Mouse (Mus musculus): ENCODE results near the gene Cadm1.

GRCm38 (mm10) chr9:47869661-47870060, 339.7 kb downstream of the Cadm1 start:
- no peak for TF ChIP-seq MAX (IDR thresholded peaks at IDR 0.05; ENCODE audit: low read depth)
- TF ChIP-seq POLR2A (IDR thresholded peaks at IDR 0.05; ENCODE audit: insufficient read length, low read depth) = no peak
- TF ChIP-seq TCF12 (IDR thresholded peaks at IDR 0.05; ENCODE audit: insufficient read depth, poor library complexity, severe bottlenecking) = no peak
- TF ChIP-seq POLR2AphosphoS2 (IDR thresholded peaks at IDR 0.05; ENCODE audit: insufficient read length, low read depth) = no peak
- no peak for TF ChIP-seq USF1 (IDR thresholded peaks at IDR 0.05; ENCODE audit: low read depth)
- no peak for TF ChIP-seq MYOD1 (IDR thresholded peaks at IDR 0.05; ENCODE audit: control insufficient read depth in 1 of 3, insufficient read length in 2 of 3, low read depth in 2 of 3)
- TF ChIP-seq TCF3 (IDR thresholded peaks at IDR 0.05; ENCODE audit: insufficient read length, low read depth) = no peak
- no peak for TF ChIP-seq E2F4 (IDR thresholded peaks at IDR 0.05; ENCODE audit: insufficient read depth)
- TF ChIP-seq CEBPB (IDR thresholded peaks at IDR 0.05; ENCODE audit: insufficient read depth, poor library complexity, severe bottlenecking) = no peak
- TF ChIP-seq SRF (IDR thresholded peaks at IDR 0.05; ENCODE audit: control insufficient read depth, insufficient read length, low read depth) = no peak
- no peak for TF ChIP-seq MYOG (IDR thresholded peaks at IDR 0.05; ENCODE audit: control insufficient read depth in 1 of 3, insufficient read depth in 1 of 3, insufficient read length in 2 of 3, low read depth in 2 of 3)
